Mouse (Mus musculus) MN1 (cell line): ENCODE results near the gene Stradb.

Source experiments
- DNase-seq: peaks from one replicate; pipeline ENCODE4 v3.0.0-alpha.2; 2016; ENCODE audit warnings: low spot score

Stradb gene

GRCm38 (mm10) chr1:58961152-58961893 lies 12.0 kb upstream of the Stradb start:
- no peak for DNase-seq

- no peak for DNase-seq
These were observed 10.9 kb upstream of the Stradb start for GRCm38 (mm10) chr1:58962418-58962817.

- DNase-seq, result no peak
These were observed 10.5 kb upstream of the Stradb start for GRCm38 (mm10) chr1:58962865-58963264.

GRCm38 (mm10) chr1:58967534-58967933 lies 5.8 kb upstream of the Stradb start:
- DNase-seq, result no peak

- no peak for DNase-seq
These were observed 3.3 kb upstream of the Stradb start for GRCm38 (mm10) chr1:58970054-58970453.

- no peak for DNase-seq
These were observed 2.2 kb upstream of the Stradb start for GRCm38 (mm10) chr1:58971097-58971496.

GRCm38 (mm10) chr1:58972851-58973365 lies 414 bp upstream of the Stradb start:
- peak; percentile 77 for DNase-seq

GRCm38 (mm10) chr1:58982276-58982675 lies 9.0 kb downstream of the Stradb start:
- no peak for DNase-seq

GRCm38 (mm10) chr1:58984586-58984985 lies 11.3 kb downstream of the Stradb start:
- DNase-seq, result no peak

- DNase-seq, result no peak
These were observed 19.8 kb downstream of the Stradb start for GRCm38 (mm10) chr1:58993144-58993543.

GRCm38 (mm10) chr1:58993723-58994122 lies 20.4 kb downstream of the Stradb start:
- DNase-seq, result no peak

- DNase-seq, result no peak
These were observed 22.0 kb downstream of the Stradb start for GRCm38 (mm10) chr1:58995313-58995712.

GRCm38 (mm10) chr1:59009250-59009649 lies 35.9 kb downstream of the Stradb start:
- no peak for DNase-seq

GRCm38 (mm10) chr1:59021556-59021955 lies 48.2 kb downstream of the Stradb start:
- DNase-seq, result no peak

GRCm38 (mm10) chr1:59037723-59038122 lies 64.4 kb downstream of the Stradb start:
- DNase-seq, result no peak
